Mouse (Mus musculus) heart, embryonic 13.5 days (tissue): ENCODE data around the gene Gfm2. TPM values are rescaled to one million over a fixed set of nuclear protein-coding genes. Genes with fewer than 3 reads are reported as not detected.

Experiments
- ATAC-seq: fragments of 200-750 bp; cut with Nextera tagmentation; 2 replicates; pipeline ENCODE4 v1.8.0; 2017; ENCODE audit warnings: moderate TSS enrichment; ENCODE audit not compliant: insufficient number of reproducible peaks, low FRiP score, low TSS enrichment; ENCODE audit errors: extremely low read depth
- H3K27ac ChIP-seq: fragments of 300-500 bp; sonication (generic); replicated peaks from 2 replicates; pipeline ENCODE4 v1.5.1; 2015; ENCODE audit warnings: moderate library complexity, mild to moderate bottlenecking, inconsistent platforms
- H3K27me3 ChIP-seq: fragments of 300-500 bp; sonication (generic); replicated peaks from 2 replicates; pipeline ENCODE4 v1.6.1; 2015; ENCODE audit warnings: mild to moderate bottlenecking, inconsistent platforms
- H3K36me3 ChIP-seq: fragments of 300-500 bp; sonication (generic); 2 replicates; pipeline ENCODE4 v1.6.1; 2015; ENCODE audit warnings: mild to moderate bottlenecking, inconsistent platforms
- H3K4me1 ChIP-seq: fragments of 300-500 bp; sonication (generic); 2 replicates; pipeline ENCODE4 v1.6.1; 2015; ENCODE audit warnings: inconsistent platforms
- H3K4me2 ChIP-seq: fragments of 300-500 bp; sonication (generic); 2 replicates; pipeline ENCODE4 v1.6.1; 2015; ENCODE audit warnings: inconsistent platforms, mild to moderate bottlenecking, moderate library complexity
- H3K4me3 ChIP-seq: fragments of 300-500 bp; sonication (generic); 2 replicates; pipeline ENCODE4 v1.5.1; 2015; ENCODE audit warnings: moderate library complexity, mild to moderate bottlenecking, inconsistent platforms
- H3K9ac ChIP-seq: fragments of 300-500 bp; sonication (generic); 2 replicates; pipeline ENCODE4 v1.6.1; 2015; ENCODE audit warnings: inconsistent platforms, mild to moderate bottlenecking, moderate library complexity
- H3K9me3 ChIP-seq: fragments of 300-500 bp; sonication (generic); 2 replicates; pipeline ENCODE4 v1.6.1; 2016; ENCODE audit warnings: inconsistent platforms
- WGBS: fragments of 180-500 bp; shearing (Covaris S2); methylation state at CpG from one replicate; pipeline ENCODE4 v1.1.7; 2015; ENCODE audit warnings: mixed read lengths; 5-methylcytosine and 5-hydroxymethylcytosine counted together
- polyA plus RNA-seq: library from polyadenylated mRNA; unstranded; fragments of >200 nt; fragmentation: Nextera tagmentation; extraction: Ambion mirVana; gene quantifications from 2 replicates; pipeline ENCODE4 v1.2.1, GENCODE M21; 2015

Gene Gfm2
- polyA plus RNA-seq, 1 experiment from 2014 or later: 26.4 TPM

DNA sequence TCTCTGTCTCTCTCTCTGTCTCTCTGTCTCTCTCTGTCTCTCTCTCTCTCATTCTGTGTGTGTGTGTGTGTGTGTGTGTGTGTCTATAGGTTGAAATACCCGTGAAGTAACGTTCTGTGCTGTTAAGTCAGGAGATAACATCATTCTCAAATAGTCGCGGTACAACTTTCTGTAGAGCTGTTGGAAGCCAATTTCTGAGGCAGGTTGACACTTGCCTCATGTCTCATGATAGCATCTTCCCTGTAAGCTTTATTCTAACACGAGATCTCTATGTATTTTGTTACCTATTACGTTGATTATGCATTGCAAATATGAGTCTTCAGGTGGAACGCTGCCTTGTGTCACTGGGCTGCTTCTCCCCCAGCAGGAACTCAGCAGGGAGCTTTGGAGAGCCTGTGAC is 4.6 kb downstream of the Gfm2 start:
- Histone ChIP-seq H3K27ac (no peak overlapping the region), H3K4me1 (peaks cover 10% of the 10 kb centered on the region), H3K4me2 (no peak overlapping the region), H3K9ac (no peak overlapping the region), H3K27me3 (no peaks in the 10 kb centered on the region), H3K36me3 (peaks cover 43% of the 10 kb centered on the region), H3K9me3 (no peaks in the 10 kb centered on the region), H3K4me3 (no peak overlapping the region)
- 81% methylated on average over 7 of the region's 7 CpGs for WGBS
- no peak for ATAC-seq

DNA sequence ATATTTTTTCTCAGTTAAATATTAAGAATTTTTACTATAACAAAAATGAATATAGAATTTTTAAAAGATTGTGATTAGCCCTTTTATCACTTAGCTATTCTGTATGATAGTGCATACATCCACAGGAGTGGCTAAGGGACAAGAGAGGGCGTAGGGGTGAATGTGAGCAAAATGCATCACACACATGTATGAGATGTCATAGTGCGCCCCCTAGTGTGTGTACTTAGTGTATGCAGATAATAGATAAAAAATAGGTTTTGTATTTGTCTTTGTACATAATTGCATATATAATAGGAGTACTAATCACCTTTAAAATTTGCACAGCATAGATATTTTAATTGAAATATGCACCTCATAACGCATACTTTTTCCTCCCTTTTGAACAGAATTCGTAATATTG is 8.1 kb downstream of the Gfm2 start:
- peaks cover 74% of the 10 kb centered on the region for H3K36me3 ChIP-seq
- 58% methylated on average over 4 of the region's 4 CpGs for WGBS

DNA sequence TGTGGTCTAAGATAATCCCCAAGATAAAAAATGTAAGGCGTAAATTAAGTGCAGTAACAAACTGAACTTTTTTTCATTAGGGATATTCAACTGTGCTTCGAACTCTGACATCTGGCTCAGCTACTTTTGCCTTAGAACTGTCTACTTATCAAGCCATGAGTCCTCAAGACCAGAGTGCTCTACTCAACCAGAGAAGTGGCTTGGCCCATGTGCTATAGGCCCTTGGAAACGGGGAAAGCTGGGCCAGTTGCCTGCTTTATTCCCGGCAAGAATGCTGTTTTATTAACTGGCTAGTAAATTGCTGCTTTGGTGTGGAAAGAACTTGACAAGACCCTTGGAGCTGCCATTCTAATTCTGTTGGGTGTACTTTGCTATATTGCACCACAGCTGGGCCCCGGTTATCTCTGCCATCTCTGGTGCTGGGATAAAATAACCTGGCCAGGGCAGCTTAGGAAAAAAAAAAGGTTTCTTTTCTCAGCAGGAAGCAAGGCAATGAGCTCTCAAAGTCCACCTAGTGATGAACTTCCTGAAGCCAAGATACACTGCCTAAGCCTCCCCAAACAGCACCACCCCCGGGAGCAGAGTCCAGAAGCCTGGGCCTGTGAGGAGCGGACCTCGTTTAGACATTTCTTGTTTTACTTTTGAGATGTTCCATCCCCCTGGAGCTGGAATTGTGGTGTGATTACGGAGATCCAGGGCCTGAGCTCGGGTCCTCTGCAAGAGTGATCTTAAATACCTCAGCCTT is 38.0 kb downstream of the Gfm2 start:
- ATAC-seq: no peak
- 81% methylated on average over 10 of the region's 10 CpGs for WGBS

More for the DNA sequence above, 8.1 kb downstream of the Gfm2 start:
- no peaks in the 10 kb centered on the region for H3K27me3 ChIP-seq
- H3K4me1 ChIP-seq: no peaks in the 10 kb centered on the region
- no peak overlapping the region for H3K27ac ChIP-seq
- no peak overlapping the region for H3K9ac ChIP-seq
- H3K9me3 ChIP-seq: no peaks in the 10 kb centered on the region
- ATAC-seq: no peak
- no peak overlapping the region for H3K4me2 ChIP-seq
- no peak overlapping the region for H3K4me3 ChIP-seq

DNA sequence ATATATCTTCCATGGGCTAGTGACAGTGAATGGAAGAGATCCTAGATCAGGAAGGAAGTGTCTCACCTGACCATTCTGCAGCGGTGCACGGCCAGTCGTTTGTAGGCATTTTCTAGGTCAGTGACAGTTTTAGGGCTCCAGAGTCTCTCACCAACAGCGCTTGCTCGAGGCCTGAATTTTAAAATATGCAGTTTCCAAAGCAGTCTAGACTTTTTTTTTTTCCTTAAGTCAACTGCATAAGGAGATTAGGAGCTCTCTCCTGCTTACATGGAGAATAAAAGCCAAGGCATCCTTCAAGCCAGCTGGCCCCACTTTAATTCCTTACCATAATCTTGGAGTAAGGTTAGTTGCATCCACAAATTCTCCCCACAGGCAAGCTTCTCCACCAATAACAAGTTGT is 39.0 kb downstream of the Gfm2 start:
- Histone ChIP-seq H3K9me3 (no peaks in the 10 kb centered on the region), H3K27me3 (no peaks in the 10 kb centered on the region), H3K27ac (no peak overlapping the region), H3K4me2 (no peak overlapping the region), H3K4me1 (no peaks in the 10 kb centered on the region), H3K4me3 (no peak overlapping the region), H3K9ac (no peak overlapping the region), H3K36me3 (peaks cover 94% of the 10 kb centered on the region)
- WGBS: 87% methylated on average over 5 of the region's 5 CpGs
- no peak for ATAC-seq

More for the DNA sequence above, 38.0 kb downstream of the Gfm2 start:
- no peaks in the 10 kb centered on the region for H3K27me3 ChIP-seq
- H3K4me1 ChIP-seq: no peaks in the 10 kb centered on the region
- H3K9ac ChIP-seq: no peak overlapping the region
- no peak overlapping the region for H3K4me3 ChIP-seq
- H3K36me3 ChIP-seq: peaks cover 95% of the 10 kb centered on the region
- no peak overlapping the region for H3K4me2 ChIP-seq
- no peaks in the 10 kb centered on the region for H3K9me3 ChIP-seq
- H3K27ac ChIP-seq: no peak overlapping the region

DNA sequence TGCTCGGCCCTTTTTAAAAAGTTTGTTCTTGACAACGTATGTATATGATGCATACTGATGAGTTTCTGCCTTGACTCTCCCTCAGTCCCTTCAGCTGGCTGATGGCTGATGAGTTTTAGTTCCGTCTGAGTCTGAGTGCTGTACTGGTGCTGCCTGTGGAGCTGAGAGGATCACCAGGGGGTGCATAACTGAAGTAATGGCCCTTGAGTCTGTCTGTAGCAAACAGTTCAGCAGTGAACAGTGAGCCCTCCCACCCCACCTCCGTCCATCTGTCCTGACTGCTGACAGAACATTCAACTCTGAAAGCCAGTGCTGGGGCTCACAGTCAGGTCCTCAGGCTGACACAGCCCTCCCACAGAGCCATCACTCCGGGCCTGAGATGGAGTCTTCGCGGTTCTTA is 41.2 kb downstream of the Gfm2 start:
- no peak overlapping the region for H3K4me2 ChIP-seq
- H3K9ac ChIP-seq: no peak overlapping the region
- H3K27ac ChIP-seq: no peak overlapping the region
- H3K4me3 ChIP-seq: no peak overlapping the region
- H3K9me3 ChIP-seq: no peaks in the 10 kb centered on the region
- peaks cover 89% of the 10 kb centered on the region for H3K36me3 ChIP-seq
- ATAC-seq: no peak
- no peaks in the 10 kb centered on the region for H3K4me1 ChIP-seq
- 71% methylated on average over 7 of the region's 7 CpGs for WGBS
- H3K27me3 ChIP-seq: no peaks in the 10 kb centered on the region

DNA sequence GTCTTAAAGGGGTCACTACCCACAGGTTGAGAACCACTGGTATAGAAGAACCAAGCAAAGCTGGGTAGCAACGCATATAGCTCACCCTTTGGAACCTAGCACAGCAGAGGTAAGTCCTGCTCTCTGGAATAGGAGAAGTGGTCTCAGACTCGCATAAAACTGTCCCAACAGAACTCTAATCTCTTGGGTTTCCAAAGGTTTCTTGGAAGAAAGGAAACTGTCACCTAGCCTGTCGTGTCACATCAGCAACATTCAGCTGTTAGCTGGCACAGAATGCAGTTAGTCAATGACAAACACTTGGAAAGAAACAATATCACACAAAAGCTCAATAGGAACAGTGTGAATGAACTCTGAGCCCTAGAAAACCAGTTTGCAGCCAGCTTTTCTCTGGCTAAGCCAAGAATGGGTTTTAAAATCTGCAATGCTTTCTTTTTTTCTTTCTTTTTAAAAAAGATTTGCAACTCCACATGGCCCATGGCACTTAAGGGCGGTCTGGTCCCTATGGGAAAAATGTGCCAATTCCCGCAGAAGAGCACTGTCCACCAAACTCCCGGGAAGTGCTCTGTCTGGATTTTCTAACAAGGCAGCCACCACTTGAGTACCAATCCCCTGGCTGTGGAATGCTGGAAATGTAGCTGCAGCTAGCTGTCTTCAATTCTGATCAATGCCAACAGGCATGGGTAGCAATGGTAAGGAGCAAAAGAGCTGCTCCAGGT is 42.5 kb downstream of the Gfm2 start:
- WGBS: 68% methylated on average over 6 of the region's 6 CpGs
- ATAC-seq: no peak
- H3K4me3 ChIP-seq: no peak overlapping the region
- no peak overlapping the region for H3K9ac ChIP-seq
- no peak overlapping the region for H3K27ac ChIP-seq
- no peak overlapping the region for H3K4me2 ChIP-seq
- peaks cover 76% of the 10 kb centered on the region for H3K36me3 ChIP-seq
- H3K9me3 ChIP-seq: no peaks in the 10 kb centered on the region
- H3K27me3 ChIP-seq: no peaks in the 10 kb centered on the region
- peaks cover 9% of the 10 kb centered on the region for H3K4me1 ChIP-seq

DNA sequence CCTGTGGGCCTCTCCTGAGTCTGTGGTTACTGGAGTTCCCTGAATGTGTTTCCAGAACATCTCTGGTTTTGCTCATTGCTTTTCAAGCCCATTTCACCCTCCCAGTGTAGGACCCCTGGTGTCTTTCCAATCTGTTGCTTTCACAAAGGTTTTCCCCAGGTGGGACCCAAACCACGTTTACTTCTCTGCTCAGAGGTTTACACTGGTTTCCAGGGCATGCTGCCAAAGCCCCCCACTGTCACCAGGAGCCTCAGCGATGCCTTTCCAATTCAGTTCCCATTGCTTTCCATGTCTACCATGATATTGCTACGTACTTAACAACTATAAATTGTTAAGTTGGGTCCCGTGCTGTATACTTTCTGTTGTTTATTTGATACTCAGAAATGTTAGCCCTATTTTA is 45.1 kb downstream of the Gfm2 start:
- Histone ChIP-seq H3K4me3 (no peak overlapping the region), H3K36me3 (peaks cover 53% of the 10 kb centered on the region), H3K4me2 (no peak overlapping the region), H3K27me3 (no peaks in the 10 kb centered on the region), H3K4me1 (peaks cover 19% of the 10 kb centered on the region), H3K9me3 (no peaks in the 10 kb centered on the region), H3K27ac (no peak overlapping the region), H3K9ac (no peak overlapping the region)
- no peak for ATAC-seq
- WGBS: 82% methylated on average over 4 of the region's 4 CpGs

DNA sequence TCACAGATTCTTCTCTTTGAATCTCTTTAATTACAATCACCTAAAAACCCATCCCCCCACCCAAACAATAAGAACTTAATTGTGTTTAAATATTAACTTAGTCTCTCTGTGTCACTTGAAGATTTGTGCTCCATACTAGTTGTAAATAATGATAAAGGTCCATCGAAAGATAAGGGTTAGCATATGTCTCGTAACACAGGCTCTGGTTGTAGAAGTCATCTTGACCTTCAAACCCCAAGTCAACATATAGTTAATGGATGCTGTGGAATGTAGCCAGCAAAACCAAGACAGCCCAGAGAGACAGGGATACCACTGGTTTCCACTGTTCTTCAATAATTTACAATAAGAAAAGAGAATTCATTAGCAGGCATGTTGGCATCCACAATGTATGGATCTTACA is 46.4 kb downstream of the Gfm2 start:
- H3K4me3 ChIP-seq: no peak overlapping the region
- no peaks in the 10 kb centered on the region for H3K27me3 ChIP-seq
- H3K27ac ChIP-seq: peak overlapping the region; percentile 76
- no peak for ATAC-seq
- H3K9ac ChIP-seq: no peak overlapping the region
- peaks cover 45% of the 10 kb centered on the region for H3K36me3 ChIP-seq
- no peak overlapping the region for H3K4me2 ChIP-seq
- H3K9me3 ChIP-seq: no peaks in the 10 kb centered on the region
- H3K4me1 ChIP-seq: peaks cover 23% of the 10 kb centered on the region
- 84% methylated on average over 2 of the region's 2 CpGs for WGBS

DNA sequence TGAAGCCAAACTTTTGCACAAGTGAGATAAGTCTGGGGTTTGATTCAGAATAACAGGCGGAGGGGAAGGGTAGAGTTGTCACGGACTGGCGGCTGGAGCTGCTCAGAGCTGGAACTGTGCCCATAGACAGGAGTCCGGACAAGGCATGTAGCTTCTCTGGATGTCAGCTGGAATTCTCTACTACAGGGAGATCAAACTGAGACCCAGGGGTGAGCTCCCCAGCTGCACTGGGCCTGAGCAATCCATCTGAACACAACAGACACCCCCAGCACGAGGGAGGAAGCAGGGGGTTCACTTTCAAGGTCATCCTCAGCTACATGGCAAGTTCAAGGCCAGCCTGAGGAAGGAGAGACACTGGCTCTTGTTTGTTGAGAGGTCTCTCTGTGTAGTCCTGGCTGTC is 46.9 kb downstream of the Gfm2 start:
- H3K36me3 ChIP-seq: peaks cover 40% of the 10 kb centered on the region
- WGBS: 26% methylated on average over 5 of the region's 5 CpGs
- H3K9ac ChIP-seq: no peak overlapping the region
- H3K4me2 ChIP-seq: no peak overlapping the region
- no peak overlapping the region for H3K4me3 ChIP-seq
- H3K4me1 ChIP-seq: peaks cover 23% of the 10 kb centered on the region
- no peaks in the 10 kb centered on the region for H3K27me3 ChIP-seq
- no peak for ATAC-seq
- H3K9me3 ChIP-seq: no peaks in the 10 kb centered on the region
- peak overlapping the region; percentile 76 for H3K27ac ChIP-seq

DNA sequence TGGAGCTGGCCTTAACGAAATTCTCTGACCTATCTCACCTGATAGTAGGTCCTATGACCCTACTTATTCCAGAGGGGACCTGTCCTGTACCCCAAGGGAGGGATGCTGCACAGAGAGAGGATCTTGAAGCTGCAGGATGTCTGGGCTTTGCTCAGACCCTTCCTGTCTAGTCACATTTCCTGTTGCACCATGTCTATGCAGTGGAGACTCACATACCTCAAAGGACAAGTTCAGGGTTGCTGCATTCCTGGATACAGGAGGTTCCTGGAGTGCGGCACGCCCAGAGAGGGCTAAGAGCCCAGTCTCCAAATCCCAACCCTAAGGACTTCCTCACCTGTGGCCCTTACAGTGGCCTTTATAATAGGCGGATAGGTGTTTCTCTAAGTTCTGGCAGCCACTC is 48.6 kb downstream of the Gfm2 start:
- H3K4me3 ChIP-seq: no peak overlapping the region
- H3K4me1 ChIP-seq: peaks cover 23% of the 10 kb centered on the region
- H3K9ac ChIP-seq: no peak overlapping the region
- H3K36me3 ChIP-seq: peaks cover 27% of the 10 kb centered on the region
- no peak overlapping the region for H3K4me2 ChIP-seq
- WGBS: 59% methylated on average over 4 of the region's 4 CpGs
- no peaks in the 10 kb centered on the region for H3K27me3 ChIP-seq
- ATAC-seq: no peak
- no peaks in the 10 kb centered on the region for H3K9me3 ChIP-seq
- no peak overlapping the region for H3K27ac ChIP-seq

DNA sequence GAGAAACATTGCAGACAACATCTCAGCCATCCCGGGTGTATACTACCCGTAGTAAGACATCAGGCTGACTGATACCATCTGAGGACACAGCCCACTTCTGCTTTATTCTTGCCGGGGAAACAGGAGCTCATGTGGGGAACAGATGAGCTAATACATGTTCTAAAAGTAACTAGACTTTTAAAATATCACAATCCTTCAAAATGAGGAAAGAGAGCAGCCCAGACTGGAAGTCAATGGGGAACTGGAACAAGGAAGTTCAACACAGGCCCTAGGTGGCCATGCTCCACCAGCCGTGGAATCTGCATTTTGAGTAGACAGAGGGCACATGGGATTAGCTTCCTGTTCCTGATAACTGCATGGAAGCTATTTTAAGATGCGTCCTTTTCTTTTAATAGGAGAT is 50.0 kb downstream of the Gfm2 start:
- Histone ChIP-seq H3K27ac (no peak overlapping the region), H3K4me1 (peaks cover 23% of the 10 kb centered on the region), H3K27me3 (no peaks in the 10 kb centered on the region), H3K9ac (no peak overlapping the region), H3K4me3 (no peak overlapping the region), H3K9me3 (no peaks in the 10 kb centered on the region), H3K36me3 (peaks cover 18% of the 10 kb centered on the region), H3K4me2 (no peak overlapping the region)
- ATAC-seq: no peak
- WGBS: 67% methylated on average over 5 of the region's 5 CpGs

DNA sequence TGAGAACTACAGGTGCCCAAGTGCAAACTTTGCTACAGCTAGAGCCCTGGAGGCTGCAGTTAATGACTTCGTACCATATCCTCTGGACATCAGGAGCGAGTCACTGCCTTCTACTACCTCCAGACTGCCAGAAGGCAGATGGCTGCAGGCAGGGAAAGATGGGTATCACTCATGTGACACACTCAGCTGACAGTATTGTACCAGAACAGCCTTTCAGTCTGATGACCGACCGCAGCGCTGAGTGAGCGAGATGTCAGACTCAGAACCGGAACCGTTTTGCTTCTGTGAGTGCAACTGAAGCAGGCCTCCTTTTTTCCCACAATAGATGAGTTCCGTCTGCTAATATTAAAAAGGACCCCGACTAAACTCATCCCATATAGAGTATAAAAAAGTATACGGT is 54.9 kb downstream of the Gfm2 start:
- no peak for ATAC-seq

More for the DNA sequence above, 54.9 kb downstream of the Gfm2 start:
- Histone ChIP-seq H3K36me3 (peaks cover 9% of the 10 kb centered on the region), H3K27ac (no peak overlapping the region), H3K9me3 (no peaks in the 10 kb centered on the region), H3K4me3 (no peak overlapping the region), H3K9ac (no peak overlapping the region), H3K4me1 (peaks cover 12% of the 10 kb centered on the region), H3K27me3 (no peaks in the 10 kb centered on the region), H3K4me2 (no peak overlapping the region)
- 83% methylated on average over 11 of the region's 11 CpGs for WGBS
